Mouse (Mus musculus): ENCODE data around the gene Madd. TPM values are rescaled to one million over a fixed set of nuclear protein-coding genes. Genes with fewer than 3 reads are reported as not detected.

The Madd gene
- total RNA-seq, 2 experiments from 2014 or later = 22.2 TPM

DNA sequence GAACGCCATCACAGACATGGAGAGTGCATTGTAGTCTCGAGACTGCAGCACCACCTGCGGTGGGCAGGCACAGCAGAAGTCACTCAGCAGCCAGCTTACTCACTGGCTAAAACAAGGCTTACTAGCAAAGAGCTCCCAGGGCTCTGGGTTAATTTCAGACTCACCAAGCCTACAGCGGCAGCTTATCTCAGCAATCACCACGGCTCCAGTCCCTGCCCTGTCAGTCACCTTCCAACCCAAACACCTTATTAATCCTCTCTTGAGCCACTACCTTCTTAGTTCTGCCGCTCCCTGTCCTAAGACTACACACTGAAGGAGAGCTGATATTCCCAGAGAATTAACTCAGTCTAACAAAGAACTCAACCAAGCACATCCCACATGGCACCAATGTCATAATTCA lies 7.4 kb downstream of the Madd start:
- no peak for DNase-seq (ENCODE audit: low spot score in 2 of 2)

DNA sequence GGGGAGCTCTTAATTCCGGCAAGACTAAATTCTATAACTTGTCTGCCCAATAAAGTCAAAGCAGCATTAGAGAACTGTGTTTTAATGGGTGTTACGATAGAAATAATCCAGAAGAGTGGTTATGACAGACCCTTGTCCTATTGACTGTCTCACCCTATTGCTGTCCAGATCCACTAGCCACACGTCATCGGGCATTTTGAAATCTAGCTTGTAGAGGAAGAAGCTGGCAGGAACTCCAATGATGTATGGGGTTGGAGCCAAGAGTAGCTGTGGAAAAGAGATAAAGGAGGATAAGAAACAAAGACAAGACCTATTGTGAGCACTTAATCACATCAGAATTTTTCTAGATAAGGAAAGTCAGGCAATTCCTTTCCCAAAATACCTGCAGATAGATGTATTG lies 8.1 kb downstream of the Madd start:
- DNase-seq (ENCODE audit: low spot score in 2 of 2) = no peak

DNA sequence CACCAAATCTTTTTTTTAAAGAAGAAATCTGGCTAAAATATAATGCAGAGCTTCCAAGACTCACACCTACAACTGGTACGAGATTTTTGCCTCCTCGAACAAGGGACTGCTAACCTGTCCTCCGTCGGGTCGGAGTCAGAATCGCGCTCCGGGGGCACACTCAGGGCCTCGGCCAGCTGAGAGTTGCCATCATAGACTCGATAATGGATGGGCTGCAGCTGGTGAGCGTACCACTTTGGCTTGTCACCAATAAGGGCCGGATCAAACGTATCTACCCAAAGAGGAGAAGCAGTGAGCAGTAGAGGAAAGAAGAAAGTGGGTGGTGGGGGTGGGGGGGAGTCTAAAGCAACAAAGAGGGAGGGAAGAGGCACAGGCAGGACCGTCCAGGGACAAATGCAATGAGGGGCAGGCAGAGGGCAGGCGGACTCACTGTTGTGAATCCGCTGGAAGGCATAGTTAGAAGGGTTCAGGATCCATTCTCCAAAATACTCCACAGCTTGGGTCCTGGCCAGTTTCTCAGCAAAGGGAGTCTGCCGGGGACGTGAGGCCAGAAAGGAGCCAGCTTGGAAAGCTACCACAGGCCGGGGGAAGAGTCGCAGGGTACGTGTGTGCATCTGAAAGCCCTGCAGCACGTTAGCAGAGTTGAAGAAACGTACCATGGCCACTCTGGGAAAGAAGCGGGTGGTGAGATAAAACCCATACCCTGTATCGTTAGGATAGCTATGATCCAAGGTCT lies 13.9 kb downstream of the Madd start:
- no peak for DNase-seq (ENCODE audit: low spot score in 2 of 2)

DNA sequence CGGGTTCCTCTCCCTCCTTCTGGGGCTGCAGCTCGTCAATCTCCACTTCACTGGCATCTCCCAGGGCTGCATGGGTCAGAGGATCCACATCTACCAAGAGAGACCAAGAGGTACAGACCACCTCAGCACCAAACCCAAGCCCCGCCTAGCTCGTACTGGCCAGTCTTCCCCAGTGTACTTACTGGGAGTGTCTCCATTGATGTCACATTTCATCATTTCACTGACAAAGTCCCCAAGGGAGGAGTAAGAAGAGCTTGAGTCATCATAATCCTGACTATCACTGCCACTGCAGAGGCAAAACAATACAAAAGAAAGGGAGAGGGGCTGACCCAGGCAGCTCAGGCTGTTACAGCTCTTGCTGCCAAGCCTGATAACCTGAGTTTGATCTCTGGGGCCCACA lies 16.0 kb downstream of the Madd start:
- no peak for DNase-seq (ENCODE audit: low spot score in 2 of 2)

DNA sequence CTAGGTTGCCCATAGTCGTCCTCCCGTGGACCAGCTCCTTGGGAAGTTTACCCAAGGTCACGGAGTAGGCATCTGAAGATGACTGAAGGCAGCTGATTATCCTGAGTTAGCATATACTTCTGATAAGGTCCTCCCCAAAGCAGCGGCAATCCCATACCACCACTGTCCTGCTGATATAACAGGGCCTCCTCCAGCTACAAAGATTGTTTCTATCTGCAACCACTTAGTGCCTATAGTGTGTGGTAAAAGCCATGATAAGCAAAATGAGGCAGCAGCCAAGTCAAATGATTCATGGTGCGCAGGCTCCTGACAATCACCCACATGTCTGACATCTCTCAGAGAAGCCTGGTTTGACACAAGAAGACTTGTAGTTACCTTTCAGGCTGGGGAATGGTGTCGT lies 18.6 kb downstream of the Madd start:
- no peak for DNase-seq (ENCODE audit: low spot score in 2 of 2)

DNA sequence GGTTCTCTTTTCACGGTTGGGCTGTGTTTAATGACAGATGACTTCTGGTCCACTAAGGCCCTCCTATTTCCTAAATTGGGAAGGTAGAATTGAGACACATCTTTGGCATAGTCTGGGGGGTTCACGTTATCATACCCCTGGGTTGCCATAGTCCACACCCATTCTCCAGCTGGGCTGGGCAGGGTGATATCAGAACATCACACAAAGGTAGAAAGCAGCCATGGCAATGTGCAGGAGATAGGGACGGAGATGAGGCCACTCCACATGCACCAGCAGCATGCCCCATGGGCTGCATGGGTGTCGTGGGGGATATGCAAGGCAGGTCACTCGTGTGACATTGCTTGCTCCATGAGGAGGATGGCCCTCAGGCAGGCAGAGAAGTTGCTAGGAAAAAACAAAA lies 20.1 kb downstream of the Madd start:
- DNase-seq (ENCODE audit: low spot score in 2 of 2) = no peak

DNA sequence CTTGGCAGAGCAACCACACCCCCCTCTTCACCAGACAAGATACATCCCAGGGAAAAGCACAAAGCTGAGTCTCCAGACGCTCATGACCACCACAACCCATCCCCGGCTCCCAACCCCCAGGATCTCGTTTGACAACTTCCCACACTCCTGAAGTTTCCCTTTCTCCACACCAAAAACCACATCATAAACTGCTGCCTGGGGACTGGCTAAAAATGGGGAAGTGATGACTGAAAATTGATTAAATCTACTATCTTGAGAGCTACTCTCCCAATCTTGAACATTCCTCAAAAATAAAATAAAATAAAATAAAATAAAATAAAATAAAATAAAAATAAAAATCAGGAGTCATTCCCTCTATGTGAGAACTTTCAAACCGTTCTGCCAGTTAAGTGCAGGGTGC lies 20.7 kb downstream of the Madd start:
- DNase-seq (ENCODE audit: low spot score in 2 of 2) = no peak

DNA sequence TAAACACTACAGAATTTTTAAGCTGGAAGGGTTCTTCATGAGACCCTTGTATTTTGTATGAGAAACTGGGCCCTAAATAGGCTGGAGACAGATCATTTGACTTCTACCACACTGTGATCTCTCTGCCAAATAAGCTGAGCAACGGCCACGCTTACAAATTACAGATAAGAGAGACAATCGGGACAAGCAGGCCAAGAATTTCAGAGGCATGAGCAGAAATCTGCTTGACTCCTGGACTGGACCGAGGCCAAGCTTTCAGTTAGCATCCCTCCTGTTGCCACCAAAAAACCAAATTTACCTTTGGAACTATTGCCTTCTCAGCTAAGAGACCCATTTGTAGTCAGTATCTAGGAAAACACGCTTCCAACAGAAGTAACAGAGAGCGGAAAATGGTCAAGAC lies 23.0 kb downstream of the Madd start:
- no peak for DNase-seq (ENCODE audit: low spot score in 2 of 2)

DNA sequence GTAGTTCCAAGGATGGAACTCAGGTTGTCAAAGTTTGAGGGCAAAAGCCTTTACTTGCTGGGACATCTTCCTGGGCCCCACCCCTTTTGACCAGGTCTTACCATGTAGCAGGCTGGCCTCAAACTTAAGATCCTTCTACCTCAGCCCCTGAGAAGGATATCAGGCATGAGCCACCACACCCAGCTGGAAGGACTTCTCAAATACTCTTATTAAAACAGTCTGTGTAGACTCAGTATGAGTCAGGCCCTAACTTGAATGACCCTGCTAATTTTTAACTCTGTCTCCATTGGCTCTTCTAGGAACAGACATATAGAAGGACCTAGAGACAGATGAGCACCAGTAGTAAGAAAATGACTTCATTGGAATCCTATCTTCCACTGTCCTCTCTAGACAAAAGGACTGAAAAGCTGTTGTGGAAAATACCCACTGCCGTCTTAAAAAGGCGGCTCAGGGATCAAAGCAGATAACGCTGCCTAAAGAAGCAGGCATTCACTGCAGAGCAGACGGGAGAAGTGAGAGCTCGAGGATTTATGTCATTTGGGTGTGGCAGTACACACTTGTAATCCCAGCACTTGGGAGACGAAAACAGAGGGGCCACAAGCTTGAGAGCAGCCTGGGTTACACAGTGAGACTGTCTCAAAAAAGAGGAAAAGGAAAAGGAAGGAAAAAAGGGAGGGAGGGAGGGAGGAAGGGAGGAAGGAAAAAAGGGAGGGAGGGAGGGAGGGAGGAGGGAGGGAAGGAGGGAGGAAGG lies 26.5 kb downstream of the Madd start:
- no peak for DNase-seq (ENCODE audit: low spot score in 2 of 2)

DNA sequence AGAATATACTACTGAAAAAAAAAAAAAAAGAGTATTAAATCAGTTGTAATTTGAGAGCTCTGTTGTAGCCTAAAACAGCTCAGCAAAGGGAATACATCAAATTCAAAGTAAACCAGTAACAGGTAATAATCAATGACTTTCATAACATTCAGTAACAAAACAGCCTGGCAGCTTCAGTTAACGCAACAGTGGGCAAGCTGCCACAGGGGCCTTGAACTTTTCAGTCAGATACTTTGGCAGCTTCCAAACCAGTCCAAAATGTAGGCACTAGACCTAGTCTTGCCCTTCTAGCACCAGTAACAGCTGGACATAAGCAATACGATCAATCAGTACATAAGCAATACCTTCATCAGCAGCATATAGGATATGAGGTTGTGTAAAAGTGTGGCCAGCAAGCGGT lies 29.5 kb downstream of the Madd start:
- peak in 1 of 2 experiments; percentile 48 for DNase-seq (ENCODE audit: low spot score in 2 of 2)

DNA sequence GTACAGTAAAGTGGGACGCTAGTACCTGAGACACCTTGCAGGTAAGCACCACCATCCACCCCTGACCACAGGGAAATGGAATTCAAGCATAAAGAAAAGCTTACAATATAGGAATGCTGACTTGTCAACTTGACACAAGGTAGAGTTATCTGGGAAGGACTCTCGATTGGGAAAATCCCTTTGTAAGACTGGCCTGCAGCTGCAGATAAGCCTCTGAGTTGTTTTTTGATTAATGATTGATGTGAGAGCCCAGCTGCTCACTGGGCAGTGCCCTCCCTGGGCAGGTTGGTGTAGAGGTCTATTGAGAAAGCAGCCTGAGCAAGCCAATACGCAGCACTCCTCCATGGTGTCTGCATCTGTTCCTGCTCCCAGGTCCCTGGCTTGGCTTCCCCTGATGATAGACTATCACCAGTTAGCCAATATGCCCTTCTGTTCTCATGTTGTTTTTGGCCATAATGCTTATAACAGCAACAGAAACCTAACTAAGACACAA lies 30.7 kb downstream of the Madd start:
- DNase-seq (ENCODE audit: low spot score in 2 of 2) = no peak

DNA sequence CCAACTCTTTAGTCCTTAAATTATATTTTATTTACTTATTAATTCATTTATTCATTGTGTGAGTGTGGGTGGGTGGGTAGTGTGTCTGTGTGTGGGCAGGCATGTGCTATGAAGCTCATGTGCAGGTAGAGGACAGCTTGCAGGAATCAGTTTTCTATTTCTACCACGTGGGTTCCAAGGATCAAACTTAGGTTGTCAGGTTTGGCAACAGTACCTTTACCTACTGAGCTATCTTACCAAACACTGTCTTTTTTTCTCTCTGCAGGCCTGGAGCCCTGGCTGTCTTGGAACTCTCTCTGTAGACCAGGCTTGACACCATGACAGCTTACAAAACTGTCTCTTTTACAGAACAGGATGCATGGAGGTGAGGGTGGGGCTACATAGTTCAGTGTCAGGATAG lies 32.3 kb downstream of the Madd start:
- no peak for DNase-seq (ENCODE audit: low spot score in 2 of 2)

DNA sequence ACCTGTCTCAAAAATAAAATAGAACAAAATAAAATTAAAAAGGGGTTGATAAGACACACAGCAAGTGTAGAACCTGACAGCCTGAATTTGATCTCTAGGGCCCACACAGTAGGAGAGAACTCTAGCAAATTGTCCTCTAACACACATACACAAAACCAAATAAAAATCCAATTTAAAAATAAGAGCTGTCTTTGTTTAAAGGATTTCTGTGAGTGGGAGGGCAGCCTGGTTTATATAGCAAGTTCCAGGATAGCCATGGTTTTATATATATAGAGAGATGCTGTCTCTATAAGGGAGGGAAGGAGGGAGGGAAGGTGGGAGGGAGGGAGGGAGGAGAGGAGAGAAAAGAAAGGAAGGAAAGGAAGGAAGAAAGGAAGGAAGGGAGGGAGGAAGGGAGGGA lies 35.5 kb downstream of the Madd start:
- DNase-seq (ENCODE audit: low spot score in 2 of 2) = no peak

DNA sequence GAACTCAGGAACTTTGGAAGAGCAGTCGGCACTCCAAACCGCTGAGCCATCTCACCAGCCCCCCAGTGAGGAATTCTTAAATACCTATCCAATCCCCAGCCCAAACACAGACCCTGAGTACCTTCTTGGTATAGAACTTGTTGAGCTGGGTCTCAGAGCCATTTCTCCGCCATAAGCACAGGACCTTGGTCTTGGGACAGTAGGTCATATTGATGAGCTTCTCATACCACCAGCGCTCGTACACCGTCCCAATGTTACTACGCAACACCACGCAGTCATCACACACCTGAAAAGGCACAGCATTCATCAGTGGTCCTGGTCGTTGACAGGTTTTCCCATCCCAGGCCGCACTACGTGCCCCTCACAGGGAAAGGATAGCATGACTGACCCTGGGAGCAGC lies 40.2 kb downstream of the Madd start:
- no peak for DNase-seq (ENCODE audit: low spot score in 2 of 2)

DNA sequence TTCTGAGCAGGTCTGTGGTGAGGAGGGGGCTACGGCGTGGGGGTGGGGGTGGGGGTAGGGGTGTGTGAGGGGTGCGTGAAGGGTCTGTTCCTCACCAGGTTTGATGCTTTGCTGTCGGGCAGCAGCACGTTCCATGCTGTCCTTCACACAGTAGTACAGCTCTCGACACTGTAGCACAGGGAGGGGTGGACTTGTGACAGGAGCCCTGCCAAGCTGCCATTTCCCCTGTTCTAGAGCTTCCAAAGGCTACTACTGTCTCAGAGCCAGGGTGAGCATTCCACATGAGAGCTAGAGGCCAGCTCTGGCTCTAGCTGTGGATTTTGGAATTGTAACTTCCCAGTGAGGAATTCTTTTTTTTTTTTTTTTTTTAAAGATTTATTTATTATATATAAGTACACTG lies 40.7 kb downstream of the Madd start:
- DNase-seq (ENCODE audit: low spot score in 2 of 2) = no peak

DNA sequence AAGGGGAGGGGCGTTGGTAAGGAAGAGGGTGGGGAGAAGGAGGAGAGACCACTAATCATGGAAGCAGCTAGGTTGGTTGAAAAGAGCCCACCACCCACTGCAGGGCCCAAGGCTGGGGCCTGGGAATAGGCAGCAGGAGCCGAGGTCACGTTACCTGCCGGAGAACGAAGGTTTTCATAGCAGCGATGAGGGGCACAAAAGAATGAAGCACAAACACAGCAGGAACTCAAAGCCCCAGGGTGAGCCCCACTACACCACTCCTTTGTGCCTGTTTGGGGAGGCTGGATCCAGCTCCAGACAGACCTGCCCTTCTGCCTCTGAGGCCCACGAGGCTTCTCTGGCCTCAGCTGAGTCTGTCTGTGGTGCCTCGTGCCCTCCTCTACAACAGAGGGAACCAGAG lies 43.9 kb downstream of the Madd start:
- no peak for DNase-seq (ENCODE audit: low spot score in 2 of 2)

DNA sequence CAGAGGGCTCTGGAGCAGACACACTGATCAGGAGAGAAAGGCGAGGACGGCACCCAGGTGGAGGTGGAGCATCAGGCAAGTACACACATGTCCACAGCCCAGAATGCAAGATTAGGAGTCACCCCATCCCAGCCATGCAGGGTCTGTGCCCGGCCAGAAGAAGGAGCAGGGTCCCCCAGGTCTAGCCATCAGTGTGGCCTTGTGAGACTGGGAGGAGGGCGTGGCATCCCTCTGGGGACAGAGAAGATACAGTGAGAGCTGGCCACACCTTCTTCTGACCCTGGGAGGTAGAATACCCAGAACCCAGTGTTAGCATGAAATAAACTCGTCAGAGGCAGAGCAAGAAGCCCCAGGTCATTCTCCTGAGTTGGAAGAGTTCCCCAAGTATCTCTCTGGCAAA lies 44.3 kb downstream of the Madd start:
- no peak for DNase-seq (ENCODE audit: low spot score in 2 of 2)

DNA sequence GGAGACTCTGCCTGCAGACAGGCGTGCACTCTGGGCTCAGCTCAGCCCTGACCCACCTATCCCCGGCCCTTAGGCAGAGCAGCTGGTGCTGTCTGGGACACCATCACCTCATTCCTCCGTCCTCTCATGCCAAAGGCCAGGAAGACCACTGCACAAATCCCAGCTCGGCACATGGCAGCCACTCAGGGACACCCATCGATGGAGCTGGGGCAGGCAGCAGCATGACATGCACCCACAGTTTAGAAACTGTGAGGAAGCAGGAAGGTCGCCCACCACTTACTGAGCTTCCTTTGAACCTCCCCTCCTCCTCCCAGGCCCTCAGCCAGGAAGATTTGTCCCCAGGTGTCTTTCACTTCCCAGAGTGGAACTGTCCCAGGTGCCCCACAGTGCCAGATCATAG lies 46.2 kb downstream of the Madd start:
- DNase-seq (ENCODE audit: low spot score in 2 of 2) = no peak

DNA sequence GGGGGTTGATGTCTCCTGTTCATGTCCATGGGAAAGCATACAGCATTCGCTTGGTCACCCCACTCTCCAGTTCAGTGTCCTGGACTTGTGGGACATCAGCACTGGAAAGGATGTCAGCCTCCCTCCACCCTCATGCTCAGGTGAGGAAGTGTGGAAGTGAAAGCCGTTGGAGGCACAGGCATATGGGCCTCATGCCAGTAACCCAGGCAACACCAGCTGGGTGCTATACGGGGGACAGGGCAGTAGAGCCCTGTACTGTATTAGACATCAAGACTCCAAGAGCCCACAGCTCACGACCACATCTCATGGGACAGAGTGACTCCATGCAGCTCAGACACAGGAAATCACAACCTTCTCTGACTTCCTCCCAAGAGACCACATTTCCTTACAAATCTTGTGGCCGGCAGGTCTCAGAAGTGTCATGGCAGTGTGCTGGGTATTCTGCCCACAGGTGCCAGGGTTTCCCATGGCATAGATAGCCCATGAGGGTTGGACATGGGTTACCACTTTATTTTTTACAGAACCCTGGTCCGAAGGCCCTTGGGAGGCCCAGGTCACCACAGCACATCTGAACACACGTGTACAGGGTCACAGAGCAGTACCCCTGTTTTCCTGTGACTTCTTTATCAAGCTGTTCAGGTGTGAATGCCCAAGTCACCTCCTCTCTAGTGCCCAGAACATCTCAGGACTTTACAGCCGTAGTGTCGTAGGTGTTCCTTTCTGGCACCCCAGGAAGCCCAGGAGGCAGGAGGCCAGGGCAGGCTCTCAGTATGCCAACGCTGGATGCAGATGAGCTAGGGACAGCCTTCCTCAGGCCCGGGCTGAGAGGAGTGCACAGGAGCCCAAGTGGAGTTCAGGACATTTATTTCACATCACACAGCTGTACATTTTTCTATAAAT lies 46.9 kb downstream of the Madd start:
- DNase-seq (ENCODE audit: low spot score in 2 of 2) = no peak

DNA sequence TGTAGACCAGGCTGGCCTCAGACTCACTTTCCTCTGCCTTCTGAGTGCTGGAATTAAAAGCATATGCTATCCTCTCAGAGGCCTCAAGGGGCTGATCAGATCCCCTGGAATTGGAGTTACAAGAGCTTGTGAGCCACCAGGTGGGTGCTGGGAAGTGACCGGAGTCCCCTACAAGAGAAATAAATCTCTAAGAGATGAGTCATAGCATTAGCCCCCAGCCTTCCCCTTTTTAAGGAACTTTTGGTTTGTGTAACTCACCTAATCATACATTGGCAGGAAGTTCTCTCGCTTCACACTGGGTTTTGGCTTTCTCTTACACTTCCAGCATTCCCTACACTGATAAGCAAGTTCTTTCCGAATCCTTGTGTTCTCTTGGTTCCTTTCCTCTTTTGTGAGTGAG lies 51.6 kb downstream of the Madd start:
- no peak for DNase-seq (ENCODE audit: low spot score in 2 of 2)

DNA sequence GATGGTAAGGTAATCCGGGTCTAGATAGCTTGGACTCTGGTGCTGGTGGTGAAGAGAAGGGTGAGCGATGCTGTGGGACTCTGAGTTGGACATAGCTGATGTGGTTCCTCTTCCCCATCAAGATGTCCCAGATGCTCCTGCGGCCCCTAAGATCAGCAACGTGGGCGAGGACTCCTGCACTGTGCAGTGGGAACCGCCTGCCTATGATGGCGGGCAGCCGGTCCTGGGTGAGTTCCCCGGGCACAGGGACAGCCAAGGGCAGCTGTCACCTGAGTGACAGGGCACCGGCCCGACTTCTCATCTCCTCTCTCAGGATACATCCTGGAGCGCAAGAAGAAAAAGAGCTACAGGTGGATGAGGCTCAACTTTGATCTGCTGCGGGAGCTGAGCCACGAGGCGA lies 52.4 kb downstream of the Madd start:
- no peak for DNase-seq (ENCODE audit: low spot score in 2 of 2)

DNA sequence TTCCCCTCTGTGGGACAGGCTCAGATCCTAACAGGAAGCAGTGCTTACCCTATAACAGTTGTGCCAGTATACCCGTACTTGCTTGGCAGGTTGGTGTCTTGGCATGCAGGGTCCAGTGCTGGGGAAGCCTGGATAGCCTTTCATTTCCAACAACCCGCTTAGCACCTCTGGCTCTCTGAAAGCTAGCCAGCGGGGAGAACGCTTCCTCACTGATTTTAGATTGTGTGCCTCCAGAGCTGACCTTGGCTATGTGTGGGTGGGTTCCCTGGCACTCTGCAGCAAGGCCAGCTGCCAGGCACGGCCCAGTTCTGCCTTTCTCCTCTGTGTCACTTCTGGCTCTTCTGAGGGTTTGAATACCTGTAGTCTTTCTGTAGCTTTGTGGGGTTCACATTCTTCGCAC lies 53.5 kb downstream of the Madd start:
- peak in 1 of 2 experiments; percentile 40 for DNase-seq (ENCODE audit: low spot score in 2 of 2)

All from adrenal gland, adult 18-20 months (tissue).